Mouse (Mus musculus) MEL (cell line): ENCODE data around the gene 4932414N04Rik.

Experiments
- BHLHE40 ChIP-seq: IDR thresholded peaks from 2 replicates; pipeline ENCODE4 v1.6.1; 2012; ENCODE audit warnings: low read depth, mild to moderate bottlenecking, inconsistent platforms, low read length, improper control_type of control experiment, borderline replicate concordance
- CTCF ChIP-seq, 3 experiments: IDR thresholded peaks in 2 of 3; conservative IDR thresholded peaks in 1 of 3; 2 replicates each; pipeline ENCODE4 v1.5.1; 2011 to 2012; ENCODE audit warnings: low read length in 3 of 3, low read depth in 2 of 3, mild to moderate bottlenecking in 2 of 3, improper control_type of control experiment in 1 of 3, inconsistent platforms in 1 of 3, mixed read lengths in 1 of 3, moderate library complexity in 1 of 3; ENCODE audit not compliant: control insufficient read depth in 1 of 3, insufficient read depth in 1 of 3, poor library complexity in 1 of 3, severe bottlenecking in 1 of 3
- EP300 ChIP-seq, 2 experiments: IDR thresholded peaks; 2 replicates each; pipeline ENCODE4 v1.6.1; 2011; ENCODE audit warnings: improper control_type of control experiment in 2 of 2, low read length in 2 of 2, low read depth in 1 of 2, mild to moderate bottlenecking in 1 of 2
- GATA1 ChIP-seq: IDR thresholded peaks from 2 replicates; pipeline ENCODE4 v1.6.1; 2011; ENCODE audit warnings: low read depth, low read length, improper control_type of control experiment
- MAFK ChIP-seq: IDR thresholded peaks from 2 replicates; pipeline ENCODE4 v1.6.1; 2011; ENCODE audit warnings: low read depth, mild to moderate bottlenecking, low read length, improper control_type of control experiment, borderline replicate concordance
- MXI1 ChIP-seq: IDR thresholded peaks from 2 replicates; pipeline ENCODE4 v1.6.1; 2011; ENCODE audit warnings: mild to moderate bottlenecking, low read depth, low read length, improper control_type of control experiment
- POLR2A ChIP-seq, 2 experiments: IDR thresholded peaks; 2 replicates each; pipeline ENCODE4 v1.6.1; 2011 to 2012; ENCODE audit warnings: low read length in 2 of 2, mild to moderate bottlenecking in 2 of 2, control low read depth in 1 of 2, improper control_type of control experiment in 1 of 2, low read depth in 1 of 2, moderate library complexity in 1 of 2; ENCODE audit not compliant: control insufficient read depth in 1 of 2, insufficient read depth in 1 of 2, poor library complexity in 1 of 2
- POLR2AphosphoS5 ChIP-seq: IDR thresholded peaks from 2 replicates; pipeline ENCODE4 v1.6.1; 2012; ENCODE audit warnings: low read depth, borderline replicate concordance, mild to moderate bottlenecking, inconsistent platforms, low read length, moderate library complexity, mixed read lengths
- USF1 ChIP-seq: IDR thresholded peaks from 2 replicates; pipeline ENCODE4 v1.6.1; 2014; ENCODE audit warnings: low read depth, mild to moderate bottlenecking, inconsistent platforms, low read length, improper control_type of control experiment, moderate library complexity

DNA sequence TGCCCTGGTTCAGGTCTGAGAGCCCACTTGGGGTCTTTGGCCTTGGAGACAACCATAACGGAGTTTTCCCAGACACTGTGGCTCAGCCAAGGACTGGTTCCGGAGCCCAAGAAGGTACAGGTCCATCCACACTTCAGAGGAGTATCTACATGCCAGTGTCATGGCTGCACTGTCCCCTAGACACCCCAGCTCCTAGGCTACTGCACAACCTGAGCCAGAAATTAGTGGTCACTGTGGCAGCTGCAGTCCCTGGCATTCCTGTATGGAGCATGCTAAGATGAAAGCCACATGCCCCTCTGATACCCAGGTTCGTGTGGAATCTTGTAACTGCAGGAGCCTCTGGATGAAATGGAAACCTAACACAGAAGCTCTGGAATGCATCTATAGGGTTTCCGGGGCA, 99.9 kb downstream of the 4932414N04Rik start:
- no peak for TF ChIP-seq MAFK
- TF ChIP-seq CTCF (IDR thresholded peaks at IDR 0.05 in 2 of 3, conservative IDR thresholded peaks at IDR 0.05 in 1 of 3; ENCODE audit: control insufficient read depth in 1 of 3, insufficient read depth in 1 of 3, low read depth in 2 of 3, low read length in 3 of 3, poor library complexity in 1 of 3, severe bottlenecking in 1 of 3), result no peak
- TF ChIP-seq BHLHE40, result no peak
- TF ChIP-seq POLR2A (IDR thresholded peaks at IDR 0.05; ENCODE audit: control insufficient read depth in 1 of 2, insufficient read depth in 1 of 2, low read depth in 1 of 2, low read length in 2 of 2, poor library complexity in 1 of 2), result no peak
- TF ChIP-seq GATA1, result no peak
- no peak for TF ChIP-seq MXI1
- no peak for TF ChIP-seq EP300 (IDR thresholded peaks at IDR 0.05; ENCODE audit: low read depth in 1 of 2, low read length in 2 of 2)
- no peak for TF ChIP-seq POLR2AphosphoS5
- TF ChIP-seq USF1, result no peak
